Mouse (Mus musculus) embryonic facial prominence, embryonic 10.5 days (tissue): Measurements from ENCODE around the gene Clasp2. TPM values are rescaled to one million over a fixed set of nuclear protein-coding genes. Genes with fewer than 3 reads are reported as not detected.

Source experiments
- DNase-seq: peaks from one replicate; pipeline ENCODE4 v3.0.0-alpha.2; 2017; ENCODE audit warnings: low spot score
- H3K27ac ChIP-seq: fragments of 300-500 bp; sonication (generic); replicated peaks from 2 replicates; pipeline ENCODE4 v1.5.1; 2016; ENCODE audit warnings: mild to moderate bottlenecking
- H3K27me3 ChIP-seq: fragments of 300-500 bp; sonication (generic); replicated peaks from 2 replicates; pipeline ENCODE4 v1.6.1; 2016; ENCODE audit warnings: low read depth, mild to moderate bottlenecking; ENCODE audit not compliant: poor library complexity, severe bottlenecking
- H3K36me3 ChIP-seq: fragments of 300-500 bp; sonication (generic); replicated peaks from 2 replicates; pipeline ENCODE4 v1.6.1; 2016; ENCODE audit warnings: mild to moderate bottlenecking, moderate library complexity
- H3K4me1 ChIP-seq: fragments of 300-500 bp; sonication (generic); 2 replicates; pipeline ENCODE4 v1.6.1; 2016
- H3K4me3 ChIP-seq: fragments of 300-500 bp; sonication (generic); 2 replicates; pipeline ENCODE4 v1.5.1; 2016; ENCODE audit warnings: mild to moderate bottlenecking, moderate library complexity
- H3K9me3 ChIP-seq: fragments of 300-500 bp; sonication (generic); 2 replicates; pipeline ENCODE4 v1.6.1; 2016; ENCODE audit warnings: mild to moderate bottlenecking
- WGBS: fragments of 180-500 bp; shearing (Covaris S2); methylation state at CpG from one replicate; pipeline ENCODE4 v1.1.7; 2016; 5-methylcytosine and 5-hydroxymethylcytosine counted together
- polyA plus RNA-seq: library from polyadenylated mRNA; unstranded; fragments of >200 nt; fragmentation: Nextera tagmentation; extraction: Ambion mirVana; gene quantifications from 2 replicates; pipeline ENCODE4 v1.2.1, GENCODE M21; 2016

Clasp2 gene
- polyA plus RNA-seq, 1 experiment from 2014 or later, result 34.3 TPM

GRCm38 (mm10) chr9:113803751-113804150, 62.5 kb downstream of the Clasp2 start:
- no peak overlapping the region for H3K4me3 ChIP-seq
- H3K4me1 ChIP-seq, result no peaks in the 10 kb centered on the region
- no peak overlapping the region for H3K27ac ChIP-seq
- H3K27me3 ChIP-seq, result no peaks in the 10 kb centered on the region
- H3K36me3 ChIP-seq, result peaks cover 2% of the 10 kb centered on the region; the same call in 1 of the 2 replicates
- no peaks in the 10 kb centered on the region for H3K9me3 ChIP-seq
- WGBS, result 84% methylated on average over 2 of the region's 2 CpGs
- no peak for DNase-seq

- Histone ChIP-seq H3K9me3 (no peaks in the 10 kb centered on the region), H3K4me1 (no peaks in the 10 kb centered on the region), H3K27ac (no peak overlapping the region), H3K36me3 (peaks cover 2% of the 10 kb centered on the region; the same call in 1 of the 2 replicates), H3K27me3 (no peaks in the 10 kb centered on the region), H3K4me3 (no peak overlapping the region)
- no peak for DNase-seq
- 84% methylated on average over 1 of the region's 1 CpGs for WGBS
Measured at GRCm38 (mm10) chr9:113805359-113805758, 64.1 kb downstream of the Clasp2 start.

DNA sequence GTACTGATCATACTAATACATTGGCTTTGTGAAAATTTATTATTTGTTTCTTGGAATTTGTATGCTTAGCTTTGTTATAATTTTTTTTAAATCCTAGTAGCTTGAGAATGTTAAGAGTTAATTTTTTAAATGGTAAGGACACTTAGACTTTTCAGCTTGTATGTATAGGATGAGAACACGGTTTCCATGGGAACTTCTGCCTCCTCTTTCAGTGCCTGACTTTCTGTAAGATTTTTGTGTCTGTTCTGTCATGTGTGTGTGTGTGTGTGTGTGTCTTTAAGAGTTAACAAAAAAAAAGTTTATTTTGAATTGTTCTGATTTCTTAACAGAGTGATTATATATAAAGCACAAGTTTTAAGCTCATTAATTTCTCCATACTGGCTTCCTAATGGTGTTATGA, 70.1 kb downstream of the Clasp2 start:
- peaks cover 2% of the 10 kb centered on the region; the same call in 1 of the 2 replicates for H3K36me3 ChIP-seq
- WGBS, result 80% methylated on average over 1 of the region's 1 CpGs
- H3K27ac ChIP-seq, result no peak overlapping the region
- H3K4me3 ChIP-seq, result no peak overlapping the region
- no peaks in the 10 kb centered on the region for H3K27me3 ChIP-seq
- no peak for DNase-seq
- H3K4me1 ChIP-seq, result peaks cover 4% of the 10 kb centered on the region
- H3K9me3 ChIP-seq, result no peaks in the 10 kb centered on the region

- H3K4me1 ChIP-seq, result peaks cover 4% of the 10 kb centered on the region
- H3K9me3 ChIP-seq, result no peaks in the 10 kb centered on the region
- no peak overlapping the region; the same call in 1 of the 2 replicates for H3K27ac ChIP-seq
- 35% methylated on average over 9 of the region's 9 CpGs for whole genome bisulfite sequencing
- H3K36me3 ChIP-seq, result no peaks in the 10 kb centered on the region
- H3K27me3 ChIP-seq, result no peaks in the 10 kb centered on the region
- DNase-seq, result peak; percentile 38
- H3K4me3 ChIP-seq, result peak overlapping the region; percentile 47
Measured at GRCm38 (mm10) chr9:113811957-113812670, 70.8 kb downstream of the Clasp2 start.

GRCm38 (mm10) chr9:113812671-113813001, 71.4 kb downstream of the Clasp2 start:
- 79% methylated on average over 4 of the region's 4 CpGs for WGBS
- H3K36me3 ChIP-seq, result no peaks in the 10 kb centered on the region
- peaks cover 4% of the 10 kb centered on the region for H3K4me1 ChIP-seq
- peak overlapping the region; percentile 47; the same call in 1 of the 2 replicates for H3K4me3 ChIP-seq
- no peak overlapping the region for H3K27ac ChIP-seq
- H3K9me3 ChIP-seq, result no peaks in the 10 kb centered on the region
- no peak for DNase-seq
- H3K27me3 ChIP-seq, result no peaks in the 10 kb centered on the region

DNA sequence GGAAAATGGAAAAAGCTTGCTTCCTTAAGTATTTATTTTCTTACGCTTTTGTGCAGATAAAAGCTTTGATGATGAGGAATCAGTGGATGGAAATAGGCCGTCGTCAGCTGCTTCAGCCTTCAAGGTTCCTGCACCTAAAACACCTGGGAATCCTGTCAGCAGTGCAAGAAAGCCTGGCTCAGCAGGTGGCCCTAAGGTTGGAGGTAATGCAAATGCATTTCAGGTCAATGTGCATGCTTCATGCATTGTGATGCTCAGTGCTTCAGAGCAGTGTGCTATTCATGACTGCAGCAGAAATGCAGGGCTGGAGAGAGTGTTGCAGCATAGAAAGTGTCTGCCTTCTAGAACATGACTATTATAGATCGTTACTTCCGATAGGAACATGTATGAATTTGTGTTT, 71.8 kb downstream of the Clasp2 start:
- H3K4me3 ChIP-seq, result no peak overlapping the region
- H3K36me3 ChIP-seq, result no peaks in the 10 kb centered on the region
- no peaks in the 10 kb centered on the region for H3K27me3 ChIP-seq
- no peak overlapping the region for H3K27ac ChIP-seq
- no peak for DNase-seq
- no peaks in the 10 kb centered on the region for H3K9me3 ChIP-seq
- peaks cover 4% of the 10 kb centered on the region for H3K4me1 ChIP-seq
- WGBS, result 86% methylated on average over 5 of the region's 5 CpGs

GRCm38 (mm10) chr9:113815836-113816235, 74.6 kb downstream of the Clasp2 start:
- no peak overlapping the region for H3K4me3 ChIP-seq
- no peak for DNase-seq
- H3K9me3 ChIP-seq, result no peaks in the 10 kb centered on the region
- WGBS, result 72% methylated on average over 2 of the region's 2 CpGs
- no peaks in the 10 kb centered on the region for H3K27me3 ChIP-seq
- peaks cover 4% of the 10 kb centered on the region for H3K4me1 ChIP-seq
- no peaks in the 10 kb centered on the region for H3K36me3 ChIP-seq
- no peak overlapping the region for H3K27ac ChIP-seq

GRCm38 (mm10) chr9:113822150-113822549, 80.9 kb downstream of the Clasp2 start:
- Histone ChIP-seq H3K36me3 (no peaks in the 10 kb centered on the region), H3K4me3 (no peak overlapping the region), H3K9me3 (no peaks in the 10 kb centered on the region), H3K27me3 (no peaks in the 10 kb centered on the region), H3K4me1 (no peaks in the 10 kb centered on the region), H3K27ac (no peak overlapping the region)
- 78% methylated on average over 1 of the region's 1 CpGs for WGBS
- no peak for DNase-seq

- WGBS, result 83% methylated on average over 9 of the region's 9 CpGs
Measured at GRCm38 (mm10) chr9:113828719-113829118, 87.4 kb downstream of the Clasp2 start.

GRCm38 (mm10) chr9:113830219-113830618, 88.9 kb downstream of the Clasp2 start:
- H3K9me3 ChIP-seq, result no peaks in the 10 kb centered on the region
- no peak overlapping the region for H3K4me3 ChIP-seq
- H3K4me1 ChIP-seq, result no peaks in the 10 kb centered on the region
- H3K27ac ChIP-seq, result no peak overlapping the region
- H3K27me3 ChIP-seq, result no peaks in the 10 kb centered on the region
- peaks cover 3% of the 10 kb centered on the region; the same call in 1 of the 2 replicates for H3K36me3 ChIP-seq
- WGBS, result 88% methylated on average over 3 of the region's 3 CpGs
- DNase-seq, result no peak

More at GRCm38 (mm10) chr9:113828719-113829118, 87.4 kb downstream of the Clasp2 start:
- H3K27ac ChIP-seq, result no peak overlapping the region
- DNase-seq, result no peak
- no peak overlapping the region for H3K4me3 ChIP-seq
- H3K4me1 ChIP-seq, result no peaks in the 10 kb centered on the region
- H3K9me3 ChIP-seq, result no peaks in the 10 kb centered on the region
- no peaks in the 10 kb centered on the region for H3K27me3 ChIP-seq
- H3K36me3 ChIP-seq, result peaks cover 3% of the 10 kb centered on the region; the same call in 1 of the 2 replicates

- WGBS, result 93% methylated on average over 7 of the region's 7 CpGs
Measured at GRCm38 (mm10) chr9:113833481-113833880, 92.2 kb downstream of the Clasp2 start.

DNA sequence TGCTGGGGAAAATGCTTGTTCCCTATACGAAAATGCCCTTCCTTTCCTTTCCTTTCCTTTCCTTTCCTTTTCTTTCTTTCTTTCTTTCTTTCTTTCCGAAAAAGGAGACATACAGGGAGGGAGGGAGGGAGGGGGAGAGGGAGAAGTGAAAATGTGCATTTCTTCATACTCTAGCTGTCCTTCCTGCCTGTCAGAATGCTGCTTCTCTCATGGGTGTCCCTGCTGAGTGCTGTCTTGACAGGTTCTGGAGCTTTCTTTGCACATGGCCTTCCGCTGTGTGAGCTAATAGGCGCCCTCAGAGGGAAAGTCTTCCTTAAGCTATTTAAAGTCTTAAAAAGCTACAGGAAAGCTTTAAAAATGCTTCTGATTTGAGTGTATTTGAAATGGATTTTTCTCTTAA, 95.7 kb downstream of the Clasp2 start:
- H3K9me3 ChIP-seq, result no peaks in the 10 kb centered on the region
- H3K27me3 ChIP-seq, result no peaks in the 10 kb centered on the region
- no peaks in the 10 kb centered on the region for H3K4me1 ChIP-seq
- H3K4me3 ChIP-seq, result no peak overlapping the region
- no peak for DNase-seq
- H3K27ac ChIP-seq, result no peak overlapping the region
- 82% methylated on average over 4 of the region's 4 CpGs for WGBS
- H3K36me3 ChIP-seq, result peaks cover 8% of the 10 kb centered on the region

More at GRCm38 (mm10) chr9:113833481-113833880, 92.2 kb downstream of the Clasp2 start:
- Histone ChIP-seq H3K36me3 (peaks cover 6% of the 10 kb centered on the region), H3K4me1 (no peaks in the 10 kb centered on the region), H3K9me3 (no peaks in the 10 kb centered on the region), H3K27me3 (no peaks in the 10 kb centered on the region), H3K4me3 (no peak overlapping the region), H3K27ac (no peak overlapping the region)
- DNase-seq, result no peak

DNA sequence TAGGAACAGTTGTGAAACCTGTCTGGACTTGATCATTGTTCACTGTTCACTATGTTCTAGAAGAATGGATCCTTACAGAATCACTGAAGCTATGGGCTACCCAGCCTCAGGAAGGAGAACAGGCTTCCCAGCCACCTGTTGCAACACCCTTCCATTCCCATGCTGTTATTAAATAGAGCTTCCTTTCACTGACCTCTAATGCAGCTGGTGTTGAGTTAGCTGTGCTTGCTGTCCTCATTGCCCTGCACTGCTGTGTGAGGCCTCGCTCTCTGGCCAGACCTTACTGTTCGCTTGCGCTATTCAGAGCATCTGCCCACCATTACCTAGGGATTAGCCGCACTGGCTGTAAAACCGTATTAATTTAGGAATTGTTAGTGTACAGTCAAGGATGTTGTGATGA, 96.2 kb downstream of the Clasp2 start:
- WGBS, result 92% methylated on average over 5 of the region's 5 CpGs
- no peaks in the 10 kb centered on the region for H3K4me1 ChIP-seq
- no peak overlapping the region for H3K4me3 ChIP-seq
- no peaks in the 10 kb centered on the region for H3K27me3 ChIP-seq
- no peaks in the 10 kb centered on the region for H3K9me3 ChIP-seq
- H3K27ac ChIP-seq, result no peak overlapping the region
- H3K36me3 ChIP-seq, result peaks cover 8% of the 10 kb centered on the region
- no peak for DNase-seq
